Mouse (Mus musculus) lung, postnatal 25 days (tissue): ENCODE data around the gene Pycr1.

ENCODE experiments used
- DNase-seq: peaks from one replicate; pipeline ENCODE4 v3.0.0; 2022; ENCODE audit warnings: low spot score

Pycr1 gene

DNA sequence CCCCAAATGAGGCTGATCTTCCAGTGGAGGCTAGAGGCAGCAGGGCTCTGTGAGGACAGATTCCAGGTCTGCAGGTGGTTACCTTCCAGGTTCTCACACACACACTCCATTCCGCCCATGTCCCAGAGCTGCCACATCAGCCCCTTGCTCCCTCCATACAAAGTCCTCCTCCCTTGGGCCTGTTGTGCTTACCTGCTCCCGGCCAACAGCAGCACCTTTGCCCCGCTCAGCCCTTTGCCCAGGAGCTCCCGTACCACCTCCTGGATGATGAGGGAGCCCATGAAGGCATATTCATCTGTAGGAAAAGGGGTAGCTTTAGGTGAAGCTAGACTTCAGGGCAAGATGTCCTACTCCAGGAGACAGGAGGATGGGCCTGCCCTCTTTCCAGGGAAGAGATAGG is 13.7 kb upstream of the Pycr1 start:
- no peak for DNase-seq

DNA sequence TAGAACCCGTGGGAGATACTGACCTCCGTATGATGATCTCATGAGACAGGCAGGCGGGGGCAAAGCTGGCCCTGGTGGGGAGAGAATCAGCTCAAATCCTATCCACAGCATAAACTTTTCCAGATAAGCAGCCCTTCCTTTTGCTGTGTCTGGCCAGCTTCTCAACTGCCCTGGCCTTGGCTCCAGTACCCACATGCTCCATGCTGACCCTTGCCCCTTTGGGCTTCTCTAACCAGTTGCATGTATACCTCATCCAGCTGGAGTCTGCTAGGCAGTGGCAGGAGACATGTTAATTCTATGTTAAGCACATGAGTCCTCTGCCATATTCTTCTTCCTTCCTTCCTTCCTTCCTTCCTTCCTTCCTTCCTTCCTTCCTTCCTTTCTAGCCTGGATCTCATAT is 11.2 kb upstream of the Pycr1 start:
- DNase-seq: no peak

DNA sequence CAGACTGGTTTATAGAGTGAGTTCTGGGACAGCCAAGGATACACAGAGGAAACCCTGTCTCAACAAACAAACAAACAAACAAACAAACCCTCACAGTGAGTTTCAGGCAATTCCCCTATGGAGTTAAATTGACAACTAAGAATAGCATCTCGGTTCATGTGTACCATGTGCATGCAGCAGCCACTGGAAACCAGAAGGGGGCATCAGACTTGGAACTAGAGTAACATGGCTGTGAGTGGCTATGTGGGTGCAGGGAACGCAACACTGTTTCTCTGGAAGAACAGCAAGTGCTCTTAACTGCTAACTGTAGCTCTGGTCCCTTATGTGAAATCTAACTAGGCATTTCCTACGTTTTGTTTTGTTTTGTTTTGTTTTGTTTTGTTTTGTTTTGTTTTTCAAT is 8.3 kb upstream of the Pycr1 start:
- no peak for DNase-seq

DNA sequence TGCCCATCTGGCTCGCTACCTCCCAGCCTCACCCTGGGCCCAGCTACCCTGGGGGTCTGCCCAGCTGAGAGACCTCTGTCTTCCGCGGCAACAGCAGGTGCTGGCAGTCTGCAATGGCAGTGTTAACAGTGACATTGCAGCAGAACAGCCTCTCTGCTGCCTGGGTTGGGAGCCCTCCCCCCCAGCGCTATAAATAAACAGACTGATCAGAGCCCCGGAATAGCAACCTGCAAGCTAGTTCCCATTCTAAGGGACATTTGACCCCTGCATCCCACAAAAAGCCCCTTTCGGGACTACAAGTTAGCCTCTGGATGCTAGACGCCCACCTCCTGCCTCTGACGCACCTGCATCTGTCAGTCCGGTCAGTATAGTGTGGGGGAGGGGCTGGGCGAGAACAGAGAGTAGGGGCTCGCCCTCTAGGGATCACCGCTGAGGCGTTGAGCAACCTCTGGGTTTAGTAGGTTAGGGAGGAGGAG is 4.5 kb upstream of the Pycr1 start, which contains the start of gene Myadml2:
Gene Myadml2, minus strand, starts transcription at position 158 of the 476 bp plus-strand sequence.
- DNase-seq: no peak

DNA sequence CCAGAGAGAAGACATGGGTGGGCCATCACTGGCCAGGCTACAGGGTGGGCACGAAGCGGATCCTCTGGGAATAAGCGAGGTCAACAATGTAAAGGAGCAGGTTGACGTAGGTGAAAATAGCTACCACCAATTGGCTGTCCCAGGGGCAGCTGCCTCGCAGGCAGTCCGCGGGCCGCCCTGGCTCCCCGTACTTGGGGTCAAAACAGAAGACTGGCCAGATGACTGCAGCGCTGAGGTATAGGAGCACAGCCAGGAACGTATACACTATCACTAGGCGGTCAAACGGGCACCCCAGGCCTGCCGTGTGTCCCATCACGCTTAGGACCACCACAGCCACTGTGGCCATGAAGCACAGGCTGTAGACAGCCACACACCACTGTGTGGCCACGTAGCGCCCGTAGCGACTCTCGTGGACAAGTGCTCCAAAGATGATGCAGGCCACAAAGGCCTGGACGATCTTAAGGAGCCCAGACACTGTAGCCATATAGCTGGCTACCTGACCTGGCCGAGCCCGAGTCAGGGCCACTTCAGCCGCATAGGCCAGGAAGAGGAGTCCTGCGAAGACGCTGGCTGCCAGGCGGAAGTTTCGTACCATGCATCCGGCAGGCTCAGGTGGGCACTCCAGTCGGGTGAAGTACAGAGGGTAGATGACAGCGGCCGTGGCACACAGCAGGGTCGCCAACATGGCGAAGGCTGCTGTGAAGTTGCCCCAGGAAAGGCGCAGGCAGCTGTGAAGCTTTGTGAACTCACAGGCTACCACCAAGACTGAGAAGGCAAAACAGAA is 3.7 kb upstream of the Pycr1 start:
- DNase-seq: no peak

DNA sequence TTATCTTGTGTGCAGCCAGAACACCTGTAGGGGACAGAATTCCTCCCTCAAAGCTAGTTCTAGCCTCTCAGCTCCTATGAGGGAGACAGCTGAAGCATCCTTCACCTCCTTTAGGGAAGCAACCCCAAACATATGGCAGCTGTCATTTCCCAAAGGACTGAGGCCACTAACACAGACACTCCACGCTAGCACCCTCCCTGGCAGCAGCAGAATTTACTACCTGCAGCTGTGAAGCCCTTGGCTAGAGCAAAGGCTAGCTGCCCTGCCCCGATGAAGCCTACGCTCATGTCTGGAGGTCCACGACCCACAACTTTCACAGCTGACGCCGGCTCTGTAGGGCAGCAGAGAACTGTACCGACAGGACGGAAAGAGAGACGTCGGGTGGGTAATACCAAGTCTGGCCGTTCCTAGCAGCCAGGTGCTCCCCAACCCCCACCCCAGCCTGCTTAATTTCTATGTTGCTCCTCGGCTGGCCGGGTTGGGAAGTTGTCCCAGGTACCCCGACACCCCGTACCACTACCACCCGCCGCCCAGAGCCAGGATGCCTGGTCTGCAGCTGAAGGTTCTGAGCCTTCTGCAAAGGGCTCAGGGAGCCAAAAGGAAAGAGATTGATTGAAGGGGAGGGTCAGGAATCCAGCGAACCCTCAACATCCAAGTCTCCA is 499 bp downstream of the Pycr1 start:
- DNase-seq: no peak

DNA sequence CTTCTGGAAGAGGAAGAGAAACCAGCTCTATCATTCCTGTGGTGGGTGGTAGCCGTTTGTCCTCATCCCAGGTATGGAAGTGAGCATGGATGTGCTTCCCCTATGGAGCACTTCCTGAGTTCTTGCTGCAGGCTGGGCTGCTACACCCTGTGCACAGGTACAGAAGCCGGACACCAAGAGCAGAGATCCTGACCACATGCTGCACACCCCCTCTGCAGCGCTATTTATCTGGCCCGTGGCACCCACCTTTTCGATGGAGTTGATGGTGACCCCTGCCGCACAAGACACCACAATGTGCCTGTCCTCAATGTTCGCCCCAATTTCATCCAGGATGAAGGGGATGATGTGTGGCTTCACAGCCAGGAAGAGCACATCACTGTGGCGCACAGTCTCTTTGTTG is 1.7 kb downstream of the Pycr1 start:
- no peak for DNase-seq

DNA sequence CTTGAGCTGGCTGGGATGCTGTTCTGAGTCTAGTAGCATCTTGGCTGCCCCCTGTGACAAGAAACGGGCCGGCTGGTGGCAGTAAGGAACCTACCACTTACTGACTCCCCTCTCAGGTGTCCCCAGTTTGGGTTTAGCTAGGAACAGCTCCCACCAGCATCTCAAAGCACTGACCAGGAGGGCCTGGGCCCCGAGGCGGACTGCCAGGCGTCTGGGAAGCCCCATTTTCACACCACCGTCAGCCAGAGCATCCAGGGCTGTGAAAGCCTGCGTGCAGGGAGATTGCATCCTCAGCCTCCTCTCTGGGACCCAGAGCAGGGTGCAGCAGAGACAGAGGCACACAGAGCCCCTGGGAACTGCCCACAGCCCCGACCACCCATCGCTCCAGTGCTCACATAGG is 2.3 kb downstream of the Pycr1 start:
- DNase-seq: no peak

DNA sequence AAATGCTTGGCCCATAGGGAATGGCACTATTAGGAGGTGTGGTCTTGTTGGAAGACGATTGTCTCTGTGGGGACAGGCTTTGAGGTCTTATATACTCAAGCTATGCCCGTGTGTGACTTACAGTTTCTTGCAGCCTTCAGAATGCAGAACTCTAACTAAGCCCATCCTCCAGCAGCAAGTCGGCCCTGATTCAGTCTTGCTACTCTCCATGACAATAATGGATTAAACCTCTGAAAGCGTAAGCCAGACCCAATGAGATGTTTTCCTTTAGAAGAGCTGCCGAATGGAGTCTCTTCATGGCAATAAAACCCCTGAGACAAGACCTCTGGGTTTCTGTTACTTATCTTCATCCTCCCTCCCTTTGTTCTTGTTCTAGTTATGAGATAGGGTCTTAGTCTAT is 8.8 kb downstream of the Pycr1 start:
- DNase-seq: no peak

DNA sequence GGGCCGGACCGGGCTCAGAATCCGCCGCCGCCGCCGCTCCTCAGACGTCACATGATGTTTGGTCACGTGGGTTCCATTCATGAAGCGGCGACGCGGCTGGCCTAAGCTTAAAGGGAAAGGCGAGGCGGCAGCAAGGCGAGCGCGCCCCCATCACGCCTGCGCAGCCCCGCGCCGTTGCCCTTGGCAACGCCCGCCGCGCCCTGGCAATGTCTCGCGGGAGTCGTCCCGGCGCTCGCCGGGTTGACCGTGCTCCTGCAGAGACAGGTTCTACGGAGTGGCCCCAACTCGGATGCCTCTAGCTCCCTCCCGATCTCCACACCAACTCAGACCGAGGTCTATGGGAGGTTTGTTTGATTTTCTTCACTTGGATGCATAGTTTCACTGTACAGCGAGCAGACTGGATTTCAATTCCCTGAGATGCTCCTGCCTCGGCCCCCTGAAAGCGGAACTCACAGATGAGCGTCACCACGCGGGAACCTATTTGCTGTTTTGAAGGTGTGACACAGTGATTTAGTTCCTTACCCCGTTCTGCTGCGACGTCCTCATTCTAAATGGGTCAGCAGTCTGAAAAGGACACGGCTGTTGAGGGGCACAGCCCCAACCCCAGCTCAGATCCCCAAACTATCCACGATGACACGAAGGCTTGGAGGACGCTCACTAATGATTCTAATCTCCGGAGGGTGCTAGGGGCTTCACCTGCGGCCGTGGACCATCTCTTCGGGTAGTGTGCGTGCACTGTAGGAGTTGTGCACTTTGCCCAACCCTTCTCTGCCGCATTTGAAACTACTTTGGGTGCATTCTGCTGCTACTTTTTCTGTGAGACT is 9.8 kb downstream of the Pycr1 start, which contains the start of gene Mafg:
Gene Mafg, minus strand, starts transcription at position 81 of the 824 bp plus-strand sequence.
- DNase-seq: peak; percentile 94

DNA sequence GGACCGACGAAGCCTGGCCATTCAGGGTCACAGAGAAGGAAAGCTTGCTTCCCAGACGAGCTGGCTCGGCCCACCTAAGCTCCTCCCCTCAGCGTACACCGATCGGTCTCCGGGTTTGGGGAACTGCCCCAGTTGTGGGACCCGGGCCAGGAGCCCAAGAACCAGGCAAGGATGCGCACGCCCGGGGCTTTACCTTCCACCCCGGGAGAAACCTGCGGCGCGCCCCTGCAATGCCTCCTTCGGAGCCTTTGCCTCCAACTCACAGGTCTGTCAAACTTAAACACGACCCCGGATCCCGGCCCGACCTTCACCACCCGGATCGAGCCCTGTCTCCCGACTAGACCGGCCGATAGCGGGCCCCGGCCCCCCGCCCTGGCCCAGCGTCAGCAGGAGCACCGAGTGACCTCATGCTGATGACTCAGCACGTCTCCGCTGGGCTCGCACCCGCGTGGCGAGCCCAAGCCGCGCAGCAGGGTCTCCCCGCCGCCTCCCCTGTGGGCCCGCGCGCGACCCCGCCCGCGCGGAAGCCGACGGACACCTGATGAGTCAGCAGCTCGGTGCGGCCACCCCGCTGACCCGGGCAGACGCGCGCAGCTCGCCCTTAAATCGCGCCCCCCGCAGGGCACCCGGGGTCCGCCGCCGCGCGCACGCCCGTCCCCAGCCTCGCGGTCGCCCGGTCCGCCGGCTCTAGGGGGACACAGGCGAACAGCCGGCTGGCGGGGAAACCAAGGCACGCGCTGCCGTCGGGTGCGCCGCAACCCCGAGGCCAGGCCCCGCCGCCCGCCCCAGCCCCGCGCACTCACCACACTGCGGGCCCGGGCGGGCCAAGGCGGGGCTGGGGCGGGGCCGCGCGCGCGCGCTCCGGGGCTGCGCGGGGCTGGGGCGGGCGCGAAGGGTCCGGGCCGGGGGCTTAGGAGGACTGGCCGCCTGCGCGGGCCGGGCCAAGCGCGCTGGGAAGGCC is 10.7 kb downstream of the Pycr1 start:
- peak; percentile 75 for DNase-seq

DNA sequence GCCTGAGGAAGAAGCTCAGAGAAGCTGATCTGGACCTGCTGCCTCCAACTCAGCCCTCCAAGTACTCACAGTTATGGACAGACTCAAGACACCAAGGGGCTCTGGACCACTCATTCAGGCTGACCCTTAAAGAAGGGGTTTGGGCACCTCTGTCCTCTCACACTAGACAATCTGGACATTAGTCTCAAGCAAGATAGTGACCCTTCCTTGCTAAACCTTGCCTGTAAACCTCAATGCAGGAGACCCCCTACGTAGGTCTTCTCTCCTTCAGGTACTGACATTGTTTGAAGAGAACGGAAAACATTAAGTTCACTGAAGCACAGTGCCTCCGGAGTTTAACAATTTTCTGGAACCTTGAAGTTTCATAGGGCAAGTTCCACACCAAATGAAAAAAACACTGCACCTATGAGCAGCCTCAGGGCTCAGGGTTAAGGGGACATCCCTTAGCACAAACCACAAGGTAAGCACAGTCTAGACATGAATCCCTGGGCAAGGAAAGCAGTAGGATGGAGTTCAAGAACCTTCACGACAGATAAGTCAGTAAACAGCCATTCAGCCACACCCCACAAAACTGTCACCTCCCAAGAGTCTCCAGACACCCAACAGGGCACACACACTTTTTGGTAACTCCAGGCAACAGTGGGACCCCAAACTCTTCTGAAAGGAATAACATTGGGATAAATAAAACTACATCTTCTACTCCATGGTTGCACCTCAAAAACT is 11.7 kb downstream of the Pycr1 start:
- no peak for DNase-seq

DNA sequence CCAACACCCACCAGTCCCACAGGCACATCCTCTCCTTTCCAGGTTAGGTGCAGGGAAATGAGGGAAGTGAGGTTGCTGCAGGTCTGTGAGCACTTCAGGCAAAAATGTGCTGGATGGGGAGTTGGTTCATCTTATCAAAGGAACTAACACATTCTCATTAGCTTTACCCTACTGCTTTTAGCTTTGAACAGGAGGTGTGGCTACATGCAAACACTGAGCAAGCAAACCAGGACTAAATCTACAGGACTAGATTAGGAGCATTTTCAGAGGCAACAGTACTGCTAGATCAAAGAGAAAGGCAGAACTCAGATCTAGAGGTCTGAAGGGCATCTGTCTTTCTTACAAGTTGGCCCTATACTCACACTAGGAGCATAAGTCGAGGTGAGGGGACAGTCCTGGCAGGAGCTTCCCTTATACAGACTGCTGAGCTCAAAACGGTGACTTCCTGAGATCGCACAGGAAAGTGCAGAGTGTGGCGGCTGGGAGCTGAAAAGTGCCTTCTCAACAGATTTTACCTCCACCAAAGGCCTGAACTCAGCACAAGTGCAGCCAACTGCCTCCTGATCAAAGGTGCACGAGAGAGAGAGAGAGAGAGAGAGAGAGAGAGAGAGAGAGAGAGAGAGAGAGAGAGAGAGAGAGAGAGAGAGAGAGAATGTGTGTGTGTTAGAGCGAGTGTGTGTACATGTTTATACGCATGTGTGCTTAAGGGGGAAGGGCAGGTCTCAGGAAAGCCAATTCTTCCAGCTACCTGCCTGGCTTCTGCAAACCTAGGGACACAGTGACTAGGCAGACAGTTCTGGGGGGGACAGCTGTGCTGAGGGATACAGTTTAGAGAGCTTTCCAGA is 12.5 kb downstream of the Pycr1 start:
- no peak for DNase-seq

DNA sequence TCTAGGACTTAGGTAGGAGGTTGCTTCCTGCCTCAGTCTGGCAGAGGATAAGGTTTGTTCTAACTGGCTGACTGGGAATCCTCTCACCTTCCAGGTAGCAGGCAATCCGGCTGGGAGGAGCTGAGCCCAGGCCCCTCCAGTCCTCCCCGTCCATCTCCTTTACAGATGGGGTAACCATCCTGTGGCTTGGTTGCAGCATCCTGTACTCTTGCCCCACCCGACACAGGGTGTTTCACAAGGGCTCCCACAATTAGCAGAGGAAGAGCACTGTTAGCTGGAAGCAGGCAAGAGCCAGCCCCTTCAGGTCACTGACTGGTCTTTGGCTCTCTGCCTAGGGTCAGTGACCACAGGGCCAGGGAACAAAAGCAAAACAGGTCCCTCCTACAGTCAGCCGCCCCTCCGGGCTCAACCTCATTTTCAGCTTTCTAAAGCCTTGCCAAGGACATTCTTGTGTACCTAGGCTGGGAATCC is 13.1 kb downstream of the Pycr1 start:
- DNase-seq: peak; percentile 68

DNA sequence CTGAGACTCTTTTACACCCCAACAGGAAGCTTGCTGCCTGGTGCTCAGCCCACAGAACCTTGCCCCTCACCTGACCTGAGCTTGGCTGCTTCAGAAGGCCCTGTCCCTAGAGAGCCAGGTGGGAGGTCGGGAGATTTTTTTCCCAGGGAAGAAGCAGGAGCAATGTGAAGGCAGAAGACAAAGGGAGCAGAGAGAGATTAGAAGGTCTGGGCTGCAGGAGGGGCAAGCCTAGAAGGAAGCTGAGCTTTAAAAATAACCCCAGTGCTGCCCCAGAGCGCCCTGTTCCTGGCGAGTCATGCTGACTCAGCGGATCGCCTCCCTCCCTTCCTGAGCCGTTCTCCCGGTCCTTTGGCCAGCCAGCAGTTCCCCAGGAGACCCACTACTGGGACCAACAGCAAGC is 13.7 kb downstream of the Pycr1 start:
- DNase-seq: peak; percentile 28

DNA sequence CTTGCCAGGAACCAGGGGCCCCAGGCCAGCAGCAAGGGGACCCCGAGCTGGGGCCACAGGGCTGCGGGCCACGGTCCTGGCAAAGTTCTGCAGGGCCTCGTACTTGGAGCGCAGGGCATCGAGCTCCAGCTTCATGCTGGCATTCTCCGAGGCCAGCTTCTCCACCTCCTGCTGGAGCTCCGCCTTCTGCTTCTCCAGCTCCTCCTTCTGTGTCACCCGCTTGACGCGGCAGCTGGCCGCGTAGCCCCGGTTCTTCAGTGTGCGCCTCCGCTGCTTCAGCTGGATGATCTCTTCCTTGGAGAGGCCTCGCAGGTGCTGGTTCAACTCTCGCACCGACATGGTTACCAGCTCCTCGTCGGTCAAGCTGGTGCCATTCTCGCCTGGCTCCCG is 14.2 kb downstream of the Pycr1 start:
- peak; percentile 32 for DNase-seq

DNA sequence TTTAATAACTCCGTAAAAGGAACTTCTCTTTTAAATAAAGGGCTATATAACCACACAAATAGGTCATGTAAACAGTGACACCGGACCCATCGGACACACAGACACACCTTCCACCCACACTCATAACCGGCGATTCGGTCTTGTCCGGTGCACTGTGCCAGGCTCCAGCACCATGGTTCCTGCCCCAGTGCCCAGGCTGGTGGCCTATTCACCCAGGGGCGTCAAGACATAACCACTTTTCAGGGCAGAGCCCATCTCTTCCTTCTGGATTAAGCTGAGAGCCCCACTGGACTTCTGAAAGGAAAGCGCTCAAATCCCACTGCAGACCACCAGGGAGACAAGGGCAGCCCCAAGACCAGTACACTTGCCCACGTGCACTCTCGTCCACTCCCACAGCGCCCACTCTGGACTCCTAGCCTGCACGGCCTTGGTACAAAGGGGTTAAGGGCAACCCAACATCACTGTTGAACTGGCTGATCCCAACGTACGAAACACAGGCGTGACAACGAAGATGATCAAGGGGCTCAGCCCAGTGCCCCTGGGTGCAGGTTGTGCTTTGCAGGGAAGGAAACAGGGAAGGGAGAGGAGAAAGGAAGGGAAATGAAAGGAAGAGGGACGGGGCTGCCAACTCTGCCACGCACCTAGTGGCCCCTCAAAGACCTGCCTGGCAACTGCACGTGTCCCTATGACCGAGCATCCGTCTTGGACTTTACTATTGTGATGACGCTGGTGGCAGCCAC is 14.8 kb downstream of the Pycr1 start:
- no peak for DNase-seq

DNA sequence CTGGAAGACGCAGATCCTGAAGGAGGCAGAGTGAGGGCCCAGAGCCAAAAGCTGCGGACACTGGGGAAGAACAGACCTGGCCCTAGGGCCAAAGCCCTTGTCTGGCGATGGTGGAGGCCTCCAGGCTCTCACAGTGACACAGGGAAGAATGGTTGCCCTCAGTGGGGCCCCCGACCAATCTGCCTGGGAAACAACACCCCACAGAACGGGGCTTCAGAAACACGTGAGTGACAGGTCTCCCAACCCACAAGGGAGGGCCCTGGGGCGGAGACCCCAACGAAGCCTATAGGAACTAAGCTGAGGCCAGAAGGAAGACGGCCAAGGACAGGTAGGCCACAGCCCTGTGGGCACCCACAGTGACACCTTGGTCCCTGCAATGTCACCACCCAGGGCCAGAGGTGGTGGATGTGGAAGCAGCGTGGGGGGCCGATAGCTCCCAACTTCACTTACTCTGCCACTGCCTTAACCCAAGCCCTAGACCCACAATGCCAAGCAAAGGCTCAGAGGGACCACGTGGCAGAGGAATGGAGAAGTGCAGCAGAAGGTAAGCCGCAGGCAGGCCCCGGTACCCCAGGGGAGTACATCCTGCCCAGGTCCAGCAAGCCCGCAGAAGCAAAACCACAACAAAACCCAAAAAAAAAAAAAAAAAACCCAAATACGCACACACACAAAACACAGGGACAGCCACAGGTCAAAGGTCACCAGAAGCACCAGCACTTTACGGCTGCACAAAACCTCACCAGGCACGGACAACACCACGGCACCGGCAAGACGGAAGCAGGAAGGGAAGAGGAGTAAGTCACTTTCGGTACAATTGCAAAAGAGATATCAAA is 15.9 kb downstream of the Pycr1 start:
- peak; percentile 48 for DNase-seq
